Mouse (Mus musculus): ENCODE data around the gene Akap7.

Akap7 gene

DNA sequence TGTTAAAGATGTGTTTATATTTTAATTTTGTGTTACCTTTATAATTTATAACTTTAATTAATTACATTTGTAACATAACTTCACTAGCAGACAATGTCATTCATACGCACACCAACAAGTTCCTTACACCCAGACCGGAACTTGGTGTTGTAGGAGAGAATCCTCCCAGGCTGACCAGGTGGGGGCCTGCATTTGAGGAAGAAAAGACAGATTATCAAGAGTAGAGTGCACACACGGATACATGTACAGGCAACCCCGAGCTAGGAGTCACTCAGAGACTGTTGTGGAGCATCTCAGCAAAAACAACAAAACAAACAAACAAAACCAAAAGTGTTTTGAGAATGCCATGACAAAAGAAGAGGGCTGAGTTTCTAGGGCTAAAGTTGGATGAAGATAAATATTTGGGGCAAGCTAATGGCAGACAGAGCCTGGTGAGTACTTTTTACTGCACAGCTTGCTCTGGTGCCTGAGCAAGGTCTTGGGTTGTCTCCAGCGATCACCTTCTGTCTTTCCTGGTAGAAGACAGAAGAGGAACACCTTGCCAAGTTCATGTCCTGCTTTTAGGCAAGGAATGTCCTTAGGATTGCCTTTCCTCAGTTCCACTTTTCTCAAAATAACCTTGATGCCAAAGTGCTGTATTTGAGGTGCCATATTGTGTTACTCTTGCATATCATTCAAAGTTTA lies 186.7 kb downstream of the Akap7 start:
- no peak for DNase-seq (ENCODE audit: low read depth)

All from naive thymus-derived CD4-positive, alpha-beta T cell, adult 2 months (primary cell).